Mouse (Mus musculus): ENCODE results near the gene Lgals7. TPM values are rescaled to one million over a fixed set of nuclear protein-coding genes. Genes with fewer than 3 reads are reported as not detected.
A peak's percentile ranks its signal among the peaks of the same experiment; 100 is the strongest.

The Lgals7 gene
- 187 and 265 TPM in 2 replicates for polyA plus RNA-seq (2015; fragmentation: Nextera tagmentation; extraction: Ambion mirVana)

GRCm38 (mm10) chr7:28863540-28863939, at the start of gene Lgals7:
Gene Lgals7 (plus strand): TSS chr7:28863853.
- no peak for ATAC-seq (ENCODE audit: insufficient number of reproducible peaks, low FRiP score, low TSS enrichment, low read depth)
- peak within 1 kb of the TSS; percentile 51 for H3K4me2 ChIP-seq (replicated peaks)
- WGBS = 61% methylated on average over 6 of the region's 6 CpGs
- no peaks in the 10 kb centered on the region for H3K9me3 ChIP-seq (replicated peaks)
- H3K36me3 ChIP-seq = no peaks in the 10 kb centered on the region
- peak within 1 kb of the TSS; percentile 35 for H3K4me3 ChIP-seq (replicated peaks)
- H3K9ac ChIP-seq = peak within 1 kb of the TSS; percentile 18; the same call in 1 of the 2 replicates
- H3K4me1 ChIP-seq = peaks cover 42% of the 10 kb centered on the region
- peak within 1 kb of the TSS; percentile 83 for H3K27ac ChIP-seq (replicated peaks)
- no peaks in the 10 kb centered on the region for H3K27me3 ChIP-seq

- H3K4me2 ChIP-seq (replicated peaks) = no peak overlapping the region
- no peaks in the 10 kb centered on the region for H3K9me3 ChIP-seq (replicated peaks)
- H3K36me3 ChIP-seq = peaks cover 64% of the 10 kb centered on the region
- H3K4me3 ChIP-seq (replicated peaks) = no peak overlapping the region
- H3K27me3 ChIP-seq = no peaks in the 10 kb centered on the region
- H3K4me1 ChIP-seq = peaks cover 63% of the 10 kb centered on the region
- no peak overlapping the region for H3K9ac ChIP-seq
- H3K27ac ChIP-seq (replicated peaks) = no peak overlapping the region
- ATAC-seq (ENCODE audit: insufficient number of reproducible peaks, low FRiP score, low TSS enrichment, low read depth) = no peak
- WGBS = 85% methylated on average over 5 of the region's 5 CpGs
Observed at GRCm38 (mm10) chr7:28814306-28815034, 49.2 kb upstream of the Lgals7 start.

DNA sequence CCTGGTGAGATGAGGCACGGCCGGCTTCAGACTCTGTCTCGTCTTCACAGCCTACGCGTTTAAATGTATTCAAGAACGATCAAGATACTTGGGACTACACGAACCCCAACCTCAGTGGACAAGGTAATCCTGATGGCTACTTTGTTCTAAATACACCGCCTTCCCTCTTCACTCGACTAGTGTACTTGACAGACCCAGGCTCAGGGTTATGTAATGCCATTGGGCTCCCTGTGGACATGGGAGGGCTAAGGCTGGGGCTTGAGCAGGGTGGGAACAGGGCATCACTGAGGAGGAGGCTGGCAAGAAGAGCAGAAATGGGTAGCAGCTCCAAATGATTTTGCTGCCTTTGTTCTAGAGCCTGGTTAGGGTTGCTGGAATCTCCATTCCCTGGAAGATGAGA, 48.4 kb upstream of the Lgals7 start:
- H3K4me2 ChIP-seq (replicated peaks) = no peak overlapping the region
- H3K4me3 ChIP-seq (replicated peaks) = no peak overlapping the region
- 88% methylated on average over 9 of the region's 9 CpGs for WGBS
- H3K27ac ChIP-seq (replicated peaks) = no peak overlapping the region
- H3K9me3 ChIP-seq (replicated peaks) = no peaks in the 10 kb centered on the region
- H3K9ac ChIP-seq = no peak overlapping the region
- peaks cover 69% of the 10 kb centered on the region for H3K4me1 ChIP-seq
- H3K27me3 ChIP-seq = no peaks in the 10 kb centered on the region
- no peak for ATAC-seq (ENCODE audit: insufficient number of reproducible peaks, low FRiP score, low TSS enrichment, low read depth)
- peaks cover 72% of the 10 kb centered on the region for H3K36me3 ChIP-seq

DNA sequence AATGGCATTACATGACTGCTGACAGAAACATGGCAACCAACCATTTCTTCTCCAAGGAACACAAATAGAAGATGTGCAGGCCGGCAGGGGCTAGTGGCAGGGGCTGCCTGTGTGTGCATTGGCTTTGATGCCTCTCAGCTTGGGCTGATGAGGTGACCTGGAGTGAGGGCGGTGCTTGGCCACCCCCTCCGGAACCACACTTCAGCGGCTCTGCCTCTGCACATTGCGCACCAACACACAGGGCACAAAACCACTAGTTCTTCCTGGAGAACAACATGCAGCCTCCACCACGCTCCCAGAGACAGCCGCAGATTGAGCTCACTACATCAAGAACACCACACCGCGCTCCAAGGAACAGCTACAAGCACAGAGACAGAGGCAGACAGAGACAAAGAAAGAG, 47.5 kb upstream of the Lgals7 start:
- H3K4me3 ChIP-seq (replicated peaks) = no peak overlapping the region
- peaks cover 81% of the 10 kb centered on the region for H3K36me3 ChIP-seq
- no peak overlapping the region for H3K4me2 ChIP-seq (replicated peaks)
- WGBS = 82% methylated on average over 9 of the region's 9 CpGs
- ATAC-seq (ENCODE audit: insufficient number of reproducible peaks, low FRiP score, low TSS enrichment, low read depth) = no peak
- no peaks in the 10 kb centered on the region for H3K27me3 ChIP-seq
- 0 out of 2 replicates have a peak overlapping the region, but pooled peaks have one; percentile 39 for H3K27ac ChIP-seq (replicated peaks)
- no peaks in the 10 kb centered on the region for H3K9me3 ChIP-seq (replicated peaks)
- peaks cover 76% of the 10 kb centered on the region for H3K4me1 ChIP-seq
- H3K9ac ChIP-seq = no peak overlapping the region

GRCm38 (mm10) chr7:28816920-28817319, 46.7 kb upstream of the Lgals7 start:
- Histone ChIP-seq H3K27ac (replicated peaks) (no peak overlapping the region), H3K4me2 (replicated peaks) (no peak overlapping the region), H3K4me1 (peaks cover 75% of the 10 kb centered on the region), H3K9me3 (replicated peaks) (no peaks in the 10 kb centered on the region), H3K4me3 (replicated peaks) (no peak overlapping the region), H3K27me3 (no peaks in the 10 kb centered on the region), H3K36me3 (peaks cover 89% of the 10 kb centered on the region), H3K9ac (no peak overlapping the region)
- 90% methylated on average over 10 of the region's 10 CpGs for WGBS
- ATAC-seq (ENCODE audit: insufficient number of reproducible peaks, low FRiP score, low TSS enrichment, low read depth) = no peak

GRCm38 (mm10) chr7:28817524-28817923, 46.1 kb upstream of the Lgals7 start:
- Histone ChIP-seq H3K9ac (no peak overlapping the region), H3K4me2 (replicated peaks) (no peak overlapping the region), H3K27me3 (no peaks in the 10 kb centered on the region), H3K4me1 (peaks cover 73% of the 10 kb centered on the region), H3K9me3 (replicated peaks) (no peaks in the 10 kb centered on the region), H3K27ac (replicated peaks) (no peak overlapping the region; the same call in 1 of the 2 replicates), H3K4me3 (replicated peaks) (no peak overlapping the region), H3K36me3 (peaks cover 95% of the 10 kb centered on the region)
- ATAC-seq (ENCODE audit: insufficient number of reproducible peaks, low FRiP score, low TSS enrichment, low read depth) = no peak
- 70% methylated on average over 6 of the region's 6 CpGs for WGBS

- no peak overlapping the region for H3K9ac ChIP-seq
- ATAC-seq (ENCODE audit: insufficient number of reproducible peaks, low FRiP score, low TSS enrichment, low read depth) = no peak
Observed at GRCm38 (mm10) chr7:28817957-28818356, 45.7 kb upstream of the Lgals7 start.

GRCm38 (mm10) chr7:28818436-28818835, 45.2 kb upstream of the Lgals7 start:
- WGBS = 75% methylated on average over 17 of the region's 18 CpGs

More at GRCm38 (mm10) chr7:28817957-28818356, 45.7 kb upstream of the Lgals7 start:
- Histone ChIP-seq H3K27ac (replicated peaks) (peak overlapping the region; percentile 35; the same call in 1 of the 2 replicates), H3K4me1 (peaks cover 73% of the 10 kb centered on the region), H3K36me3 (peaks cover 98% of the 10 kb centered on the region), H3K27me3 (no peaks in the 10 kb centered on the region), H3K9me3 (replicated peaks) (no peaks in the 10 kb centered on the region), H3K4me3 (replicated peaks) (no peak overlapping the region), H3K4me2 (replicated peaks) (no peak overlapping the region)
- 71% methylated on average over 4 of the region's 4 CpGs for WGBS

DNA sequence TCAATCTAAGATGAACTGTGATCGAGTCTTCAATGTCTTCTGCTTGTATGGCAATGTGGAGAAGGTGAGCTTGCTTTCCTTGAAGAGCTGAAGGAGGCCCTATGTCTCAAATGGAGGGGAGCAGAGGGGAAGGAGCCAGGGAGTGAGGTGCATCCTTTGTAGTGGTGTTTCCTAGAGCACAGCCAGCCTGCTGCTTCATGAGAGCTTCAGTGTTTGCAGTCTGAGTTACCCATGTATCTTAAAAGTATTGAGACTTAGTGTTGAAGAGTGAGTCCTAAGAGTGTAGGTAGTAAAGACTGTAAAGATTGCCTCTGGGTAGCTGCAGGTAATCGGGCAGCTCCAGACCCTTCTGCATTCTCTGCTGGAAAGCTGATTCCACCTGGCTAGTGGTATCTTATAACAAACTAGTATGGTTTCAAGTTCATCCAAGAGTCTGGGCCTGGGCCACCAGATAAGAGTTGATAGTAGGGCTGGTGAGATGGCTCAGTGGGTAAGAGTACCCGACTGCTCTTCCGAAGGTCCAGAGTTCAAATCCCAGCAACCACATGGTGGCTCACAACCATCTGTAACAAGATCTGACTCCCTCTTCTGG, 44.7 kb upstream of the Lgals7 start:
- H3K4me3 ChIP-seq (replicated peaks) = no peak overlapping the region
- ATAC-seq (ENCODE audit: insufficient number of reproducible peaks, low FRiP score, low TSS enrichment, low read depth) = no peak
- H3K4me2 ChIP-seq (replicated peaks) = no peak overlapping the region
- peaks cover 88% of the 10 kb centered on the region for H3K36me3 ChIP-seq
- no peak overlapping the region for H3K9ac ChIP-seq
- peaks cover 70% of the 10 kb centered on the region for H3K4me1 ChIP-seq
- WGBS = 81% methylated on average over 4 of the region's 4 CpGs
- no peak overlapping the region for H3K27ac ChIP-seq (replicated peaks)
- no peaks in the 10 kb centered on the region for H3K9me3 ChIP-seq (replicated peaks)
- H3K27me3 ChIP-seq = no peaks in the 10 kb centered on the region

More at GRCm38 (mm10) chr7:28818436-28818835, 45.2 kb upstream of the Lgals7 start:
- no peak overlapping the region for H3K4me2 ChIP-seq (replicated peaks)
- ATAC-seq (ENCODE audit: insufficient number of reproducible peaks, low FRiP score, low TSS enrichment, low read depth) = no peak
- H3K4me1 ChIP-seq = peaks cover 73% of the 10 kb centered on the region
- H3K9ac ChIP-seq = no peak overlapping the region
- no peaks in the 10 kb centered on the region for H3K27me3 ChIP-seq
- 0 out of 2 replicates have a peak overlapping the region, but pooled peaks have one; percentile 35 for H3K27ac ChIP-seq (replicated peaks)
- H3K9me3 ChIP-seq (replicated peaks) = no peaks in the 10 kb centered on the region
- H3K4me3 ChIP-seq (replicated peaks) = no peak overlapping the region
- H3K36me3 ChIP-seq = peaks cover 94% of the 10 kb centered on the region

DNA sequence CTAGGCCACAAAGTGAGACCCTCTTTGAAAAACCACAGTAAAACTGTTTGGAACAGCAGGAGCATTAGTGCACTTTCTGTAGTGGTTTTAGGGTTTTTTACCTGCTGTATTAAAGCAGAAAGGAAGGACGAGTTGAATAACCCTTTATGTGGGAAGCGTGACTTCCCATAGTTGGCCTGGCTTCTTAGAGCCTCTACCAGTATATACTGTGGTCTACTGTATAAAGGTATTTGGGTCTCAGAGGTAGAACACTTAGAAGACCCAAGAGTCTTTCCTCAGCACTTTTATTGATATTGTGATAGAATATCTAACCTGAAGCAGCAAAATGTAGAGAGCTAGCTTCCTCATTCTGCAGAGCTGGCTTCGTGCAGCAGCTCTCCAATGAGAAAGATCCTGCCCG, 44.1 kb upstream of the Lgals7 start:
- H3K27me3 ChIP-seq = no peaks in the 10 kb centered on the region
- WGBS = 80% methylated on average over 4 of the region's 4 CpGs
- peaks cover 82% of the 10 kb centered on the region for H3K36me3 ChIP-seq
- H3K9ac ChIP-seq = no peak overlapping the region
- peaks cover 66% of the 10 kb centered on the region for H3K4me1 ChIP-seq
- no peak for ATAC-seq (ENCODE audit: insufficient number of reproducible peaks, low FRiP score, low TSS enrichment, low read depth)
- H3K27ac ChIP-seq (replicated peaks) = peak overlapping the region; percentile 48; the same call in 1 of the 2 replicates
- no peaks in the 10 kb centered on the region for H3K9me3 ChIP-seq (replicated peaks)
- no peak overlapping the region for H3K4me2 ChIP-seq (replicated peaks)
- H3K4me3 ChIP-seq (replicated peaks) = no peak overlapping the region

- peak overlapping the region; percentile 48 for H3K27ac ChIP-seq (replicated peaks)
- peaks cover 72% of the 10 kb centered on the region for H3K36me3 ChIP-seq
- no peaks in the 10 kb centered on the region for H3K27me3 ChIP-seq
- H3K4me1 ChIP-seq = peaks cover 62% of the 10 kb centered on the region
- no peak overlapping the region for H3K4me2 ChIP-seq (replicated peaks)
- H3K9ac ChIP-seq = no peak overlapping the region
- WGBS = 58% methylated on average over 12 of the region's 12 CpGs
- H3K4me3 ChIP-seq (replicated peaks) = no peak overlapping the region
- H3K9me3 ChIP-seq (replicated peaks) = no peaks in the 10 kb centered on the region
- no peak for ATAC-seq (ENCODE audit: insufficient number of reproducible peaks, low FRiP score, low TSS enrichment, low read depth)
Observed at GRCm38 (mm10) chr7:28820358-28821260, 43.0 kb upstream of the Lgals7 start.

Data from embryonic facial prominence, embryonic 15.5 days (tissue).